ENCODE assay signal across 9 mouse cellular contexts in the genomic region with DNA sequence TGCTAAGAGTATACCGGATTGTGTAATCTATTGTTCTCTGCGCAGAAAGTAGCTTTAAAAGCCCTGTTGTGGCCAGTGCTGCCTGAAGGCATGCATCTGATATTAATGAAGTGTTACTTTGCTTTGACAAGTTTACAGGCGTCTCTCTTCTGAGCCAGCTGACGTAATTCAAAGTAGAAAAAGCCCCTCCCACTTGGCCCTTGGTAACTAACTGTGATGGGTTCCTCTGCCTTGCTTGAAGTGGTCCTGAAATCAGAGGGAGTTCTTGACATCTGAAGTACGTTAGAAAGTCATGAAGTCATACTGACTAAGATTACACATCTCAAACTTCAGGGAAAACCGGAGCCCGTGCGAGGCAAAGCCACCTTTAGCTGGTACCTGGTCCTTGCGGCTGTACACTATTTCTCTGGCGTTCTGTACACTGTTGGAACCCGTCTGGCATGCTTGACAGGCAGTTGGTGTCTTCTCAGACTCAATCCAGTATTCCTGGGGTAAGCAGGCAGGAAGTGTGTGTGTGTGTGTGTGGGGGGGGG.
DNase-seq lines count a peak whose midpoint lies in the region; ATAC-seq lines count a peak whose summit lies in the region.
"Had no signal": no experiment of that assay in that cellular context is flagged by ENCODE, and none has a peak within 500 bp of the region (broad histone marks: within the 10 kb centered on the region; RNA-seq: fewer than 3 reads in every experiment).

No protein-coding gene starts in this region.

- no peaks in the 10 kb centered on the region for H3K36me3 ChIP-seq in forebrain, embryonic 12.5 days (replicated peaks)

- H3K9me3 ChIP-seq in forebrain, embryonic 12.5 days: no peaks in the 10 kb centered on the region

- H3K9ac ChIP-seq in forebrain, embryonic 12.5 days: no peak overlapping the region

- H3K4me2 ChIP-seq in forebrain, embryonic 12.5 days: no peak overlapping the region

- no peaks in the 10 kb centered on the region for H3K27me3 ChIP-seq in forebrain, embryonic 12.5 days

- H3K4me1 ChIP-seq in forebrain, embryonic 12.5 days: peaks cover 9% of the 10 kb centered on the region

- WGBS in forebrain, embryonic 12.5 days: 49% methylated on average over 11 of the region's 11 CpGs

- ATAC-seq in forebrain, embryonic 12.5 days (ENCODE audit: low FRiP score): peak; percentile 79

- DNase-seq in kidney, adult 11 months: peak; percentile 7
- DNase-seq in kidney, postnatal 36 days: no peak
- peak; percentile 67 for DNase-seq in heart, postnatal 4 days
- DNase-seq in lung, postnatal 25 days (ENCODE audit: low spot score): peak; percentile 79
- DNase-seq in urinary bladder, postnatal 4 days (ENCODE audit: low spot score in 2 of 2): no peak
- no peak for DNase-seq in right cerebral cortex, postnatal 25 days
- DNase-seq in adrenal gland, adult 18-20 months (ENCODE audit: low spot score in 2 of 2): no peak
- DNase-seq: cerebellum, postnatal 36 days had no signal

- no peak overlapping the region for H3K4me3 ChIP-seq in forebrain, embryonic 12.5 days (replicated peaks)

- no peak overlapping the region for H3K27ac ChIP-seq in forebrain, embryonic 12.5 days

Comparison
In these comparisons a context has a peak if more than half of its experiments do, and no peak if none do; other contexts are left out.
1. DNase-seq: peak in kidney, adult 11 months (single experiment), heart, postnatal 4 days (single experiment) and lung, postnatal 25 days (single experiment); none in kidney, postnatal 36 days (0 of 2), urinary bladder, postnatal 4 days (0 of 2), right cerebral cortex, postnatal 25 days (single experiment) and adrenal gland, adult 18-20 months (0 of 2).